Mouse (Mus musculus): ENCODE results near the gene Ptov1. TPM values are rescaled to one million over a fixed set of nuclear protein-coding genes. Genes with fewer than 3 reads are reported as not detected.
A peak's percentile ranks its signal among the peaks of the same experiment; 100 is the strongest.

Gene Ptov1
- total RNA-seq, 2 experiments from 2014 or later: 251 to 269 TPM

DNA sequence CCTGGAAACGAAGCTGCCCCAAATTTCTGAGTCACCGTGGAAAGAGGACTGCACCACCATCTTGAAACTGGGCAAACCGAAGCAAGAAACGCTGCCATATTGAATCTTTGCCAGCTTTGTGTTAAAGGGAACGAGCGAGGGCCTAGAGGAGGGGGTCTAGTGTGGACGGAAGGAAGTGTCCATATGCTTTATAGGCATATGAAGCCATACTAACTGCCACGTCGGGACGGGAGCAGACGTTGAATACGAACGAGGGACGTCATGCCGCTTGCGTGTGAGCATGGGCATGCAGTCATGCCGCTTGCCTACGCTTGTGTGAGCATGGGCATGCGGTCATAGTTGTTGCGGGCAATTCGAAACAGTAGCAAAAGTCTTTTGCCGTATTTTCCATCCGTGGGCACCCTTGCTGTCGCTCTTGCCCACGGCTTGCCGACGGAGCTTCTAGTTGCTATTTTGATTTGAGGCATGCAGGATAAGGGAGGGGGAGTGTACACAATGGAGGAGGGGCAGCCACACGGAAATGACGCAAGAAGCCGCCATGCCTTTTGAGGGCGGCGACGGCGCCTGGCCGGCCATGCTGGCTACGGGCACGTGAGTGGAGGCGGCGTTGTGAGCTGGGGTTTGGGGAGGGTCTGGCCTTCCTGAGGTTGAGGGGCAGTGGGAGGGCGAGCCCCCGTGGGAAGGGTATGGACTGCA lies 20.0 kb downstream of the Ptov1 start:
- DNase-seq (ENCODE audit: extremely low spot score in 1 of 2, low spot score in 2 of 2): peak; percentile 93 to 95
- intact Hi-C loops (cut with DNase I): no loop called here

DNA sequence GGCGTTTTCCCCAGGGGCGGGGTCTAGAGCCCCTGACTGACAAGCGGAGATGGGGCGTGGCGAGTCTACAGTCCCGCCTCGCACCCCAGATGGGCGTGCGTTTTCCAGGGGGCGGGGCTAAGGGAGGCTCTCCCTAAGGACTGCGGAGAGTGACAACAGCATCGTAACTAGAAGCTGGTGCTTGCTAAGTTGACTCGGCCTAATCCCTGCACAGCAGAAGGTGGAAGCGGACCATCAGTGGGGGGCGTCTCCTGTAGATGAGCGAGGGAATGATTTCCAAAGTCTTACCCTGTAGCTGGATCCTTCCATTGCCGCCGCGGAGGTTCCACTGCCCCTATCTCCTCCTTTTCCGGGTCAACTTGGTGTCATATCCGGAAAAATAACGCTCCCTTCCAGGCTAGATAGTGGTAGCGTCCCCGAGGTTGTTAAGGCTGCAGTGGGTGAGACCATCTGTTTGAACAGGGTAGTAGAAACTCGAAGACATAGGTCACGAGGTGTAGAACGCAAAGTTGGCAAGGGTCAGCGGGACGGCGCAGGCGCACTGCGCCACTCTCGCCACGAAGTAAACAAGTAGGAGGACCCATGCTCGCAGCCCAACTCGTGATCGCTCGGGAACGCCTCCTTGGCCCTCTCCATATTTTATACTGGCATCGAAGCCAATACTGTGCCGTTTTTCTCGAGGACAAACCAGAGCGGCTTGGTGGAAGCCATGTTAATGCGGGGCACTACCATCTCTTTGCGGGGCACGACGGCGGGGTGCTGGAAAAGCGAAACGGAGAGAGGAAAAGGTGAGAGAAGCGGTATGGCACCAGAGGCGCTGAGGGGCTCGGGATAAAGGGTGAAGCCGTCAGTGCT lies 20.8 kb downstream of the Ptov1 start, which contains the start of the genes Akt1s1 and Tbc1d17:
Gene Akt1s1, plus strand, starts transcription at position 431 of the 855 bp plus-strand sequence.
Gene Tbc1d17, minus strand, starts transcription at position 519 of the 855 bp plus-strand sequence.
- intact Hi-C loops (cut with DNase I): no loop called here
- peak; percentile 98 to 100 for DNase-seq (ENCODE audit: extremely low spot score in 1 of 2, low spot score in 2 of 2)

DNA sequence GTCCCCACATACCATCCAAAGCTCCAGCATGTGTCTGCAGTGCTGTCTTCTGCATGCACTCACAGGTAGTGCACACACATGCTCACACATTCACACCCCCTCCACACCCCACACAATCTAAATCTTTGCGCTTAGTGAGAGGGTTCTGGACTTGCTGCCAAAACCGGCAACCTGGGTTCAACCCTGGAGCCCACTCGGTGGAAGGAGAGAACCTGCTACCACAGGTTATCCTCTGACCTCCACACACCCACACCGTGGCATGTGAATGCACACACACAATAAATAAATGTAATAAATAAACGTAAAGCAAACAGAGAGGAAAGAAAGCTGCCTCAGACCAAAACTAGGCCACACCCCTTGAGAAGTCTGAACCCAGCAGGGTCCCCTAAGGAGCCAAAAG lies 21.8 kb downstream of the Ptov1 start:
- DNase-seq (ENCODE audit: extremely low spot score in 1 of 2, low spot score in 2 of 2): peak in 1 of 2 experiments; percentile 39
- intact Hi-C loops (cut with DNase I): no loop called here

DNA sequence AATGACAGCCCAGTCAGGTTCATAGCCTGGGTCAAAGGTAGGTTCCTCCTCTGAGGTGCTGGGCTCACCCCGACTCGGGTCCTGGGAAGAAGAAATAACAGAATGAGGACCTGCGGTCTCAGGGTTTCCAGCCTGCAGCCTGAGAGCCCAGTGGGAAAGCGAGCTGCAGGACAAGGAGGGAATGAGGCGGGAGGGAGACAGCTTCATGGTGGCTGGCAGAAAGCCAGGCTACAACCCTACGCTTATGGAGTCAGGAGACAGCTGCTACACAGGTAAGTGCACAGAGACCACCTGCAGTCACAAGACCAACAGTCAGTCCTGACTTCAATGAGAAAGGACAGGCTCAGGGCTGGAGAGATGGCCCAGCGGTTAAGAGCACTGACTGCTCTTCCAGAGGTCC lies 22.8 kb downstream of the Ptov1 start:
- intact Hi-C loops (cut with DNase I): no loop called here
- peak in 1 of 2 experiments; percentile 43 for DNase-seq (ENCODE audit: extremely low spot score in 1 of 2, low spot score in 2 of 2)

DNA sequence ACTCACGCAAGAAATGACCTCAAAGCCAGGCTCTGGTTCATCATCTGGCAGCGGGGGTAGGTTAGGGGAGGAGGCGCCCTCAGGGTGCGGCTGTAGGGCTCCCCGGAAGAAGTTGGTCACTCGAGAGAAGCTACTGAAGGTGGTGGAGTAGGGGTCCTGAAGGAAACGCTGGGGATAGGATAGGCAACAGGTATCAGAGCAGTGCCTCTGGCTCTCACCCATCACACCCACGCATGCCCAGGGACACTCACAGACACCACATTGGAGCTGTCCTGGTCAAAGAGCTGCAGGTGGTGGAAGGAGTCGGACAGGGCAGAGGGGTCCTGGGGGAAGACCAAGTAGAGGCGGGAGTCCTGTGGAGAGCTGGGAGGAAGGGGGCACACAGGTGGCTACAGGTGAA lies 24.6 kb downstream of the Ptov1 start:
- intact Hi-C loops (cut with DNase I): no loop called here
- peak in 1 of 2 experiments; percentile 28 for DNase-seq (ENCODE audit: extremely low spot score in 1 of 2, low spot score in 2 of 2)

DNA sequence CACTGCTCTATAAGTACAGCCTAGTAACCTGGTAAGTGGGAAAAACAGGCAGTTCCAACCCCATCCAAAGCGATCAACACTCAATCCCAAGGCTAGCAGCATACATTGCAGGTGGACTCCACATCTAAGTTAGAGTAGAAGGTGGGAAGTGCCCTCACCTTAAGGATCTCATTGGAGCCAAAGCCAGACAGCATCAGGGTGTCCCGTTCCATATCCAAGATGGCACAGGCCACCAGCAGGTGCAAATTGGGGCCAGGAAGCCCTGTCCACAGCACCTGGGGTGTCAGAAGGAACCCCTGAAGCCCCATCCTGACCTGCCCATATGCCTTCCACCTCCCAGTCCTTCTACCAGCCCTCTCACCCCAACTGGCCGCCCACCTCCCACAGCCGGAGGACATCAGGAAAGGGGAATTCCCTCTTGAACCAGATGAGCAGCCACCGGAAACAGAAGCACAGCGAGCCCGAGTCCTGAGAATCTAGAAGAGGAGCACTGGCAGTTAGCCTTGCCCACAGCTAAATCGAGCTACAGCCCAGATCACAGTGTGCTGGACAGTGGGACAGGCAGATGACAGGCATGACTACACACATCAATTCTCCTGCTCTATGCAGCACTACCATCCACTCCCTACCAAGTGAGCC lies 27.6 kb downstream of the Ptov1 start:
- intact Hi-C loops (cut with DNase I): no loop called here

DNA sequence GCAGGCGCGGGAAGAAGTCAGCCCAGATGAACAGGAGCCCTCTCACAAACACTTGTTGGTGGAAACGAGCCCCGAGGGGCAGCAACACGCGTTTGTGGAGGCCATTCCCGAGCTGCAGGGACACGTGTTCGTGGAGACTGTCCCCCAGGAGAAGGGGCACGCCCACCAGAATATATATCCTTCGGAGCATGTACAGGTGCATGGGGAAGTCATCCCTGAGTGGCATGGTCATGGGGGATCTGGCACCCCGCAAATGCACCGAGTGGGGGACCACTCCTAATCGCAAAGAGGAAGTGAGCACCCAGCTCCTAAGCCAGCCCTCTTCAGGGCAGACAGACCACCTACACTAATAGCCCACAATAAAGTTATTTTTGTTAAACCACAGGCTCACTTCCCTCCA lies 29.2 kb downstream of the Ptov1 start:
- intact Hi-C loops (cut with DNase I): no loop called here
- no peak for DNase-seq (ENCODE audit: extremely low spot score in 1 of 2, low spot score in 2 of 2)

More for the DNA sequence above, 27.6 kb downstream of the Ptov1 start:
- no peak for DNase-seq (ENCODE audit: extremely low spot score in 1 of 2, low spot score in 2 of 2)

DNA sequence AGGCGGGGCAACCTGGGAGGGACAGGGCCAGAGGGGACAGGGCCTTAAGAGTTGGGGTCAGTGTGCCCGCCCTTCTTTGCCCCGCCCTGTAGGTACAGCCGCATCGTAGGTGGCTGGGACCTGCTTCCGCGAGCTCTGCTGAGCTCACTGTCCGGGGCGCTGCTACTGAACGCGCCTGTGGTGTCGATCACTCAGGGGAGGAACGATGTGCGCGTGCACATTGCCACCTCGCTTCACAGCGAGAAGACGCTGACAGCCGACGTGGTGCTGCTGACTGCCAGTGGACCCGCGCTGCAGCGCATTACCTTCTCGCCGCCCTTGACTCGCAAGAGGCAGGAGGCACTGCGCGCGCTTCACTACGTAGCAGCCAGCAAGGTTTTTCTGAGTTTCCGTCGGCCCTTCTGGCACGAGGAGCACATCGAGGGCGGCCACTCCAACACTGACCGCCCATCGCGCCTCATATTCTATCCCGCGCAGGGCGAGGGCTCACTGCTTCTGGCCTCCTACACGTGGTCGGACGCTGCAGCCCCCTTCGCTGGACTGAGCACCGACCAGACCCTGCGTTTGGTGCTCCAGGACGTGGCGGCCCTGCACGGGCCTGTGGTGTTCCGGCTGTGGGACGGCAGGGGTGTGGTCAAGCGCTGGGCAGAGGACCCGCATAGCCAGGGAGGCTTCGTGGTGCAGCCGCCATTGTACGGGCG lies 29.9 kb downstream of the Ptov1 start:
- peak in 1 of 2 experiments; percentile 71 for DNase-seq (ENCODE audit: extremely low spot score in 1 of 2, low spot score in 2 of 2)
- intact Hi-C loops (cut with DNase I): no loop called here

DNA sequence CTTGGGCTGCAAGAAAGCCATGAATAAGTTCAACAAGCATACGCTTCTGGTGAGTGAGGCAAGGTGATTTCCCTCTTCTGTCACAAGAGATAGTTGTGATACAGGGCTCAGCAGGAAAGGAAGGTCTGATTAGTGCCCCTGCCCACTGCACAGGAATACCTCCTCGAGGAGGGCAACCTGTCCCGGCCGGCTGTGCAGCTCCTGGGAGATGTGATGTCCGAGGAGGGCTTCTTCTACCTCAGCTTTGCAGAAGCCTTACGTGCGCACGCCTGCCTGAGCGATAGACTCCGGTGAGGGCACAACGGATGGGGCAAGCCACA lies 30.5 kb downstream of the Ptov1 start:
- intact Hi-C loops (cut with DNase I): no loop called here
- DNase-seq (ENCODE audit: extremely low spot score in 1 of 2, low spot score in 2 of 2): no peak

DNA sequence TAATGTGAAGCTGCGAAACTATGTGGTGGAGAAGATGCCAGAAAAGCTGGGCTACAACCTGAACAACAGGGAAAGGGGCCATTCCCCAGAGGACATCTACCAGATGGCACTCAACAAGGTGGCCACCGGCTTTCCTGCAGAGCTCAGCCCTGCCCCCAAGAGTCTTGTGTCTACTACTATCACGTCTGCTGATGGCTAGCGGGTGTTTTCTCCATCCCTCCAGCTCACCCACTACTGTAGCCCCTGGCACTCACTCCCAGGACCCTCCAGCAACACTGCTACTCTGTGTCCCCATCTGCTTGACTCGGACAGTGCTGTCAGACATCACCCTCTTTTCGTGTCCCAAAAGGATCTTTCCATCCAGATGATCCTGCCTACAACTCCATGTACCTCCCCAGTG lies 31.5 kb downstream of the Ptov1 start:
- intact Hi-C loops (cut with DNase I): no loop called here
- no peak for DNase-seq (ENCODE audit: extremely low spot score in 1 of 2, low spot score in 2 of 2)

DNA sequence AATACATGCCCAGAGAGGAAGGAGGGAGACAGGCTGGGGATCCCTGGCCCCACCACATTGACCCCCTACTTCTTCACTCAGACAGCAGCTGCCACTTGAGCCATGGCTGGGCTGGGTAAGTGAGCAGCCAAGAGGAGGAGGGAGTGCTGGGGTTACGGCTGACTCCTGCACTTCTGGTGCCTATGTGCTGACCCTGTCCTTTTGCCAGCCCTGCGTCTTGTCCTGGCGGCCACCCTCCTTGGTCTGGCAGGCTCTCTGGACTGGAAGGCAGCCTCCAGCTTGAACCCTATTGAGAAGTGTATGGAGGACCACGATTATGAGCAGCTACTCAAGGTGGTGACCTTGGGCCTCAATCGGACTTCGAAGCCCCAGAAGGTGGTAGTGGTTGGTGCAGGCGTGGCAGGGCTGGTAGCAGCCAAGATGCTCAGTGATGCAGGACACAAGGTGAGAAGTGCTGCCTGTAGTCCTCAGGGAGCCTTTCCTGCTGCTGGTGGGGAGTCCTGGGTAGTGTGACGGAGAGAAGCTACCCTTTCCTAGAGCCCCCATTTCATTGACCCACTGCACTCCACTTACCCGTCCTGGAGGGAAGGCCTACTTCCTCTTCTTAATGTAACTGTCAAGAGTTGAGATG lies 33.0 kb downstream of the Ptov1 start:
- DNase-seq (ENCODE audit: extremely low spot score in 1 of 2, low spot score in 2 of 2): no peak
- intact Hi-C loops (cut with DNase I): no loop called here

DNA sequence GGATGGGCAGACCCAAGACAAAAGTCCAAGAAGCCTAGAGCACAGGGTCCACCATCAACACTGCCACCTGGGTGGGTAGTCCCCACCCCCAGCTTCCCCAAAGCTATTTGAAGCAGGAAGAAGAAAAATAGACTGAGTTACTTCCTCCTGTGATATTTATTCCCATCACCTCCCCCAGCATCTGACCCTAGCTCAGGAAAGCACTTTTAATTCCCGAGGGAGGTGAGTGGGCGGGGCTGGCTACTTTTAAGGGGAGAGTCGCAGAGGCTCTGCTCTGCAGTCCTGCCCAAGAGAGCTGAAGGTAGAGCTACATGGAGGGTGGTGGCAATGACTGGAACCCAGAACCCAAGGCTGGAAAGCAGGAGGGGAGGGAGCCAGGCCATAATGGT lies 33.6 kb downstream of the Ptov1 start:
- no peak for DNase-seq (ENCODE audit: extremely low spot score in 1 of 2, low spot score in 2 of 2)
- intact Hi-C loops (cut with DNase I): no loop called here

DNA sequence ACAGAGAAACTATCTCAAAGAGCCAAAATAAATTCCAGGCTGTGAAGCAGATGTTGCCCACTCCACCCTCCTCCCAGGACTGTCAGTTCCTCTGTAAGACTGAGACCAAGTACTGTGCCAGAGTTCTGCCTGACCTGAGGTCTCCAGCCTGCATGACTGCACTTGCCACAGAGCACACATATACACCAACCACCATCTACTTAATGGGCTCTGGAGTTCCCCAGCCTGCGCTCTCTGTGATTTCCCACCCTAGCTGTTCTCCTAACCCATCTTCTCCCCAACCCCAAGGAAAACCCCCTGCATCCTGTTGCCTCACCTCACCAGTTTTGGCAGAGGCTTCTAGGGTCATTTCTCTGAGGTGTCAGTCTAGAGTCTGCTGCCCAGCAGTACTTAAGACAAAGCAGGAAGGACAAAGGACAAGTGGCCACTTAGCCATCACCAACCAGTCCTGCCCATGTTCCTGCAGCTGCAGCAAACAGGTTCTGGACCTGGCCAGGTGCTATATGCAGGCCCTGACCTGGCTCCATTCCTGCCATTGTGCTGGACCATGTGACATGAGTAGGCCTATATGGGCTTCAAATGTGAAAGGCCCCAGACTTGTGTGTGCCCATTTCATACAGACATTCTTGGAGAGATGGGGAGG lies 34.1 kb downstream of the Ptov1 start:
- DNase-seq (ENCODE audit: extremely low spot score in 1 of 2, low spot score in 2 of 2): no peak
- intact Hi-C loops (cut with DNase I): no loop called here

DNA sequence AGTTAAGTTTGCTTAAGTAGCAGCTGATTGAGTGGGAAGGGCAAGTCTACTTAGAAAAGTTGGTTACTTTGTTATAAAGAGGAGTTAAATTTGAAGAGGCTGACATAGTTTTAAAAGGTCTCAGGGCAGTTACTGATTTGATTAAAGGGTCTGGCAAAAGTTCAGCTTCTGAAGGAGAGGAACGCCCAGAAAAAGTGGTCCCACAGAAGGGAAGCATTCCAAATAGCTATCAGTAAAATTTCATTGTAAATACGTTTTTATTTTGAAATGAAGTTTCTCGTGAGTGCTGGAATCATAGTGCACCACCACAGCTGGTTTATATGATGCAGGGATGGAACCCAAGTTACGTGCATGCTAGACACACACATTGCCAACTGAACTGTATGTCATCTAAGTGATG lies 36.8 kb downstream of the Ptov1 start:
- DNase-seq (ENCODE audit: extremely low spot score in 1 of 2, low spot score in 2 of 2): no peak
- intact Hi-C loops (cut with DNase I): no loop called here

DNA sequence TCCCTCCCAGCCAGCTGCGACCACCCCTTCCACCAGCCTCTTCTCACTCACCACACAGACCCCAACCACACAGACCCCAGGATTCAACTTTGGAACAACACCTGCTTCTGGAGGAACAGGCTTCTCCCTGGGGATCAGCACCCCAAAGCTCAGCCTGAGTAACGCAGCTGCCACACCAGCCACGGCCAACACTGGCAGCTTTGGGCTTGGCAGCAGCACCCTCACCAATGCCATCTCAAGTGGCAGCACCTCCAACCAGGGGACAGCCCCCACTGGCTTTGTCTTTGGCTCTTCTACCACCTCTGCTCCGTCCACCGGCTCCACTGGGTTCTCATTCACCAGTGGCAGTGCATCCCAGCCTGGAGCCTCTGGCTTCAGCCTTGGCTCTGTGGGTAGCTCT lies 40.9 kb downstream of the Ptov1 start:
- DNase-seq (ENCODE audit: extremely low spot score in 1 of 2, low spot score in 2 of 2): no peak
- intact Hi-C loops (cut with DNase I): no loop called here

DNA sequence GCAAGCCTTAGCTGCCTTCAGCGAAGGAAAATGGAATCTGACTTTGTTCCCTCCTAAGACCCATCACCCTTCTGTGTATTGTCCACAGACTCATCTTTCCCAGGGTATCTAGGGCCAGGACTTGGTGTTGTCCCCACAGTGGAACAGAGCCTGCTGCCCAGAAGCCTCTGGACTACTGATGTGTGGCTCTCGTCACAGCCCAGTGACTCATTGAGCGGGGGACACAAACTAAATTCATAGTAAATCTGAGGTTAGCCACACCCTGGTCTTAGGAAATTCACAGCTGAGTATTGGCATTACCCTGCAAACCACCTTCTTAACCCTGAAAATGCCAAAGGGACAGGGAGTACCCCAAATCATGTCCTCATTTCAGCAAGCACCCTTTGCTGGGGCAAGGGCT lies 42.8 kb downstream of the Ptov1 start:
- intact Hi-C loops (cut with DNase I): no loop called here
- DNase-seq (ENCODE audit: extremely low spot score in 1 of 2, low spot score in 2 of 2): no peak

DNA sequence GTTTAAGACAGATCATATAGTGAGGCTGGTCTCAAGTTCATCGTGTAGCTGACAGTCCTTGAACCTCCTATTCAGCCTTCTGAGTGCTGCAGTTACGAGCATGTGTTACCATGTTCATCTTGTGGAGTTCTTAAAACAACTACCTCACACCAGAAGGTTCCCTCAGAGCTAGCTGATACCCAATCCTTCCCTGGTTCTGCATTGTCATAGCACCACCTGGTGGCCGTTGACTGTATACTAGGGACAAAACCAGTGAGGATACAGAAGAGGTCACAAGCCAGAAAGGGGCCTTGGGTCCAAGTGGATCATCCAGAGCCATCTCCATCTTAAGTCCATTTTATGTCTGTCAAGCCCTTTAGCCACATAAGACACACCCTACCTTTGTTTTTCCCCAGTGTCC lies 44.7 kb downstream of the Ptov1 start:
- DNase-seq (ENCODE audit: extremely low spot score in 1 of 2, low spot score in 2 of 2): peak; percentile 76 to 83
- intact Hi-C loops (cut with DNase I): loop anchor here (2.0 kb wide), 1 partner anchor 100 kb away; no protein-coding TSS in a partner anchor

DNA sequence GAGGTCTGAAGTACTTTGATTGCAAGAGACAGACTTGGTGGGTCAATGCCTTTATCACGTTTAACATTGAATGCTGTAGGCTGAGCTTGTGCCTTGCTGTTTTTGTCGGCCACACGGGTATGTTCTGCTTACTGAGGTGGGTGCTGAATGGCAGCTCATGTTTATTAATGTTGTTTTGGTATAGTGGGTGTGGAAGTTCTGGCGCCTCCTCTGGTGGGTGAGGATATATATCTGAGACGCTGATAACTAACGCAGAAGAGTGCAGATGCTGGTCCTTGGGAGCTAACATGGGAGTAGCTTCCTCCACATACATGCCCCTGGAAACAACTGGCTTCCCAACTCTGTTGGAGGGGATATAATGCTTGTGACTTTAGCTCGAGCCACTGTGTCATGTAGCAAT lies 46.2 kb downstream of the Ptov1 start:
- peak in 1 of 2 experiments; percentile 17 for DNase-seq (ENCODE audit: extremely low spot score in 1 of 2, low spot score in 2 of 2)
- intact Hi-C loops (cut with DNase I): no loop called here
